Mouse (Mus musculus): ENCODE measurements around the gene Gtf2f2. TPM values are rescaled to one million over a fixed set of nuclear protein-coding genes. Genes with fewer than 3 reads are reported as not detected.

Gene Gtf2f2
- polyA plus RNA-seq, 1 experiment = 3.2 TPM

DNA sequence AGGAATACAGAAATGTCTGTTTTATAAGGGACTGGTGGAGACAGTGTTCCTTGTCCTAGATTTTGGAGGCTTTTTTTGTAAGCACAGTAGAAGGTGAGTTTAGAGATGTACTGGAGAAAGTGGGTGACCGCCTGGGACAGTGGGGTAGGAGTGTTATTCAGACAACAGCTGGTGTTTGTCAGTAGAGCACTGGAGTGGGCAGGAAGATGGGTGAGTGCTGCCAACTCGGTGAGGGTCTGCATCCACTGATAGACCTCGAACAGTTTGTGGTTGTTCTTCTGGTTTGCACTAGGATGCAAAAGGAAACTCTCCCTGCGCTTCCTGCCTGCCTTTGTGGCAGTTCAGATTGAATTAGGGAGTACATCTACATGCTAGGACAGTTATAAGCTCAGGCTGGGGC lies 163.0 kb downstream of the Gtf2f2 start:
- WGBS = 61% methylated on average over 4 of the region's 4 CpGs
- peaks cover 14% of the 10 kb centered on the region for H3K36me3 ChIP-seq (ENCODE audit: control insufficient read depth, insufficient read depth, low read length)
- TF ChIP-seq CTCF (conservative IDR thresholded peaks at IDR 0.05; ENCODE audit: insufficient read depth, insufficient read length, low read depth, low read length) (no peak), POLR2A (IDR thresholded peaks at IDR 0.05; ENCODE audit: low read depth, low read length) (no peak)

More for the DNA sequence above, 163.0 kb downstream of the Gtf2f2 start:
- no peaks in the 10 kb centered on the region for H3K27me3 ChIP-seq (replicated peaks; ENCODE audit: control insufficient read depth, insufficient read depth, low read length)
- H3K4me1 ChIP-seq (ENCODE audit: control insufficient read depth, insufficient read depth, low read length) = peaks cover 10% of the 10 kb centered on the region; the same call in 1 of the 2 replicates
- no peak for DNase-seq
- H3K27ac ChIP-seq (ENCODE audit: insufficient read depth, low read depth, low read length) = no peak overlapping the region
- no peak overlapping the region for H3K4me3 ChIP-seq (ENCODE audit: insufficient read depth, low read depth, low read length)

Other genes with a start within 250 kb of the Gtf2f2 start
- 26.3 and 29.6 TPM in 2 replicates for gene Slc25a30, start 223.8 kb downstream of the Gtf2f2 start, polyA plus RNA-seq (2012; rRNA removed)
- gene Tpt1, start 165.8 kb downstream of the Gtf2f2 start, polyA plus RNA-seq (2012; rRNA removed) = 1,266 and 1,401 TPM in 2 replicates
- gene Kctd4, start 55.9 kb downstream of the Gtf2f2 start, polyA plus RNA-seq (2012; rRNA removed) = not detected in 2 replicates
- 4.1 and 5.5 TPM in 2 replicates for gene Gpalpp1, start 99.9 kb upstream of the Gtf2f2 start, polyA plus RNA-seq (2012; rRNA removed)
- gene Nufip1, start 100.0 kb upstream of the Gtf2f2 start, polyA plus RNA-seq (2012; rRNA removed) = 1.8 and 2.6 TPM in 2 replicates

All from kidney, adult 2 months (tissue).